Mouse (Mus musculus): ENCODE results near the gene Taf4.

Taf4 gene

GRCm38 (mm10) chr2:179934165-179934564, 42.3 kb downstream of the Taf4 start:
- no peak for DNase-seq

- DNase-seq = no peak
Measured at GRCm38 (mm10) chr2:179931741-179932140, 44.7 kb downstream of the Taf4 start.

GRCm38 (mm10) chr2:179929166-179929565, 47.3 kb downstream of the Taf4 start:
- no peak for DNase-seq

- peak; percentile 34 for DNase-seq
Measured at GRCm38 (mm10) chr2:179924038-179924437, 52.4 kb downstream of the Taf4 start.

- no peak for DNase-seq
Measured at GRCm38 (mm10) chr2:179921021-179921653, 55.3 kb downstream of the Taf4 start.

GRCm38 (mm10) chr2:179920042-179920441, 56.4 kb downstream of the Taf4 start:
- DNase-seq = no peak

GRCm38 (mm10) chr2:179916877-179917673, 59.4 kb downstream of the Taf4 start:
- peak; percentile 28 for DNase-seq

- no peak for DNase-seq
Measured at GRCm38 (mm10) chr2:179914246-179914645, 62.2 kb downstream of the Taf4 start.

- DNase-seq = no peak
Measured at GRCm38 (mm10) chr2:179913349-179913748, 63.1 kb downstream of the Taf4 start.

GRCm38 (mm10) chr2:179912911-179913310, 63.5 kb downstream of the Taf4 start:
- no peak for DNase-seq

- DNase-seq = no peak
Measured at GRCm38 (mm10) chr2:179896949-179897348, 79.5 kb downstream of the Taf4 start.

GRCm38 (mm10) chr2:179891048-179891447, 85.4 kb downstream of the Taf4 start:
- DNase-seq = no peak

GRCm38 (mm10) chr2:179884561-179884960, 91.9 kb downstream of the Taf4 start:
- no peak for DNase-seq

GRCm38 (mm10) chr2:179877551-179878215, 98.8 kb downstream of the Taf4 start:
- peak; percentile 18 for DNase-seq

- peak; percentile 19 for DNase-seq
Measured at GRCm38 (mm10) chr2:179875147-179875546, 101.3 kb downstream of the Taf4 start.

- DNase-seq = no peak
Measured at GRCm38 (mm10) chr2:179873315-179873714, 103.1 kb downstream of the Taf4 start.

- DNase-seq = peak; percentile 29
Measured at GRCm38 (mm10) chr2:179872724-179873123, 103.7 kb downstream of the Taf4 start.

GRCm38 (mm10) chr2:179869871-179870270, 106.6 kb downstream of the Taf4 start:
- peak; percentile 46 for DNase-seq

- DNase-seq = no peak
Measured at GRCm38 (mm10) chr2:179867669-179868068, 108.8 kb downstream of the Taf4 start.

- no peak for DNase-seq
Measured at GRCm38 (mm10) chr2:179865097-179865496, 111.3 kb downstream of the Taf4 start.

GRCm38 (mm10) chr2:179863266-179863665, 113.2 kb downstream of the Taf4 start:
- DNase-seq = no peak

GRCm38 (mm10) chr2:179862676-179863075, 113.8 kb downstream of the Taf4 start:
- DNase-seq = no peak
